Mouse (Mus musculus) forebrain, embryonic 12.5 days (tissue): ENCODE measurements at regions not wholly inside any gene's neighbourhood (a gene's known extent, or its start where the extent isn't known, plus 50 kb on each side); places are given as distances from the start of the nearest gene placed in this dataset.
A peak's percentile ranks its signal among the peaks of the same experiment; 100 is the strongest.

Experiments used
- ATAC-seq: fragments of 200-750 bp; cut with Nextera tagmentation; 2 replicates; pipeline ENCODE4 v1.8.0; 2017; ENCODE audit warnings: moderate TSS enrichment; ENCODE audit not compliant: low FRiP score
- H3K27ac ChIP-seq: fragments of 300-500 bp; sonication (generic); 2 replicates; pipeline ENCODE4 v1.5.1; 2016; ENCODE audit warnings: mild to moderate bottlenecking
- H3K27me3 ChIP-seq: fragments of 300-500 bp; sonication (generic); 2 replicates; pipeline ENCODE4 v1.6.1; 2016; ENCODE audit warnings: mild to moderate bottlenecking
- H3K36me3 ChIP-seq: fragments of 300-500 bp; sonication (generic); replicated peaks from 2 replicates; pipeline ENCODE4 v1.6.1; 2016; ENCODE audit warnings: mild to moderate bottlenecking
- H3K4me1 ChIP-seq: fragments of 300-500 bp; sonication (generic); 2 replicates; pipeline ENCODE4 v1.6.1; 2016
- H3K4me2 ChIP-seq: fragments of 300-500 bp; sonication (generic); 2 replicates; pipeline ENCODE4 v1.6.1; 2016; ENCODE audit warnings: mild to moderate bottlenecking, moderate library complexity
- H3K4me3 ChIP-seq: fragments of 300-500 bp; sonication (generic); replicated peaks from 2 replicates; pipeline ENCODE4 v1.5.1; 2016; ENCODE audit warnings: mild to moderate bottlenecking
- H3K9ac ChIP-seq: fragments of 300-500 bp; sonication (generic); 2 replicates; pipeline ENCODE4 v1.6.1; 2016; ENCODE audit warnings: mild to moderate bottlenecking
- H3K9me3 ChIP-seq: fragments of 300-500 bp; sonication (generic); 2 replicates; pipeline ENCODE4 v1.6.1; 2016
- WGBS: fragments of 180-500 bp; shearing (Covaris S2); methylation state at CpG from one replicate; pipeline ENCODE4 v1.1.7; 2016; 5-methylcytosine and 5-hydroxymethylcytosine counted together

DNA sequence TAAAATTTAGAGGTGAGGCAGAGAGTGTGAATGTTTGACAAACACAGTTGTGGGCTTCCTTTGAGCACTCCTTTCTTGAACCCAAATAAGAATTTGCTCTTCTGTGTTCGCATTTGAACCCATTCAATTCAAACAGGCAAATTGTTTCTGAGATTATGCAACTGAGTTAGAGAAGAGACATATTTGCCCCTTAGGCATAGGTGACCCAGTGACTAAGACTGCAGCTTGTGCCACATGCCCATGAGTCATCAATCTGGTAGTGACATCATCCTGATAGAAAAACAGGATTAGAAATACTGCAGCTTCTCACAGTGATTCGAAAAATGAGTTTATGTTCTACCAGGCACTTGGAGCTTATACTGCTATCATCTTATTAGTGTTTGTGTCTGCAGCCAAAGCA, 67.2 kb downstream of the Zfp622 start:
- H3K9me3 ChIP-seq, result no peaks in the 10 kb centered on the region
- ATAC-seq, result no peak

DNA sequence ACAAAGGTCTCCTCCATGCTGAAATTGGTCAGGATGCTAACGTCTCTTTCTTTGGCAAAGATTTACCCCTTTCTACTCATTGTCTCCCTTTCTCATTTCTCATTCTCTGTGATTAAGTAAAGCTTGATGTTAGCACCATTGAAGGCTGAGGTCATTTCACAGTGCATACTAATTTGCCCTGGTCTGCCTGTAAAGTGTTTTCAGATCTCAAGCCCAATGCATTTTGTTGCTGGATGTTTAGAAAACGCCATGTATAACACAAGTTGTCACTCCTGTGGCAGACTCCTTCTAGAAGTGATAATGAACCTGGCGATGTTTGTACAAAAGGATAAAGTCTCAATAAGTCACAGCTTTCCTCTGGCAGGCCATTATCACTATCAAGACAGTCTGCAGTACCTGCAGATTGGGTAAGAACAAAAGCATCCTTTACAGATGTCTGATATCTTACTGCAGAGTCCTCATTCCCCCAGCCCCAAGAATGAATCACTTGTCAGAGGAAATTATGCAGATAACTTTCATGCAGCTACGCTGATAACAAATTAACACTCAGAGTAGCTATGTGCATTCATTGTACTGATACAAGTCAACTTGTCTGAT, 68.7 kb downstream of the Zfp622 start:
- no peak overlapping the region for H3K4me3 ChIP-seq
- WGBS, result 59% methylated on average over 4 of the region's 4 CpGs
- no peaks in the 10 kb centered on the region for H3K9me3 ChIP-seq
- no peak overlapping the region for H3K9ac ChIP-seq
- no peaks in the 10 kb centered on the region for H3K36me3 ChIP-seq
- H3K27ac ChIP-seq, result peak overlapping the region; percentile 3; the same call in 1 of the 2 replicates
- no peak overlapping the region for H3K4me2 ChIP-seq
- H3K27me3 ChIP-seq, result no peaks in the 10 kb centered on the region
- ATAC-seq, result peak; percentile 53; the same call in 1 of the 2 replicates
- H3K4me1 ChIP-seq, result 0 out of 2 replicates have a peak, but pooled peaks cover 5% of the 10 kb centered on the region

More for the DNA sequence above, 67.2 kb downstream of the Zfp622 start:
- H3K27ac ChIP-seq, result no peak overlapping the region
- no peak overlapping the region for H3K4me3 ChIP-seq
- H3K36me3 ChIP-seq, result no peaks in the 10 kb centered on the region
- no peak overlapping the region for H3K9ac ChIP-seq
- H3K27me3 ChIP-seq, result no peaks in the 10 kb centered on the region
- H3K4me1 ChIP-seq, result 0 out of 2 replicates have a peak, but pooled peaks cover 5% of the 10 kb centered on the region
- H3K4me2 ChIP-seq, result no peak overlapping the region
- 88% methylated on average over 2 of the region's 2 CpGs for WGBS

DNA sequence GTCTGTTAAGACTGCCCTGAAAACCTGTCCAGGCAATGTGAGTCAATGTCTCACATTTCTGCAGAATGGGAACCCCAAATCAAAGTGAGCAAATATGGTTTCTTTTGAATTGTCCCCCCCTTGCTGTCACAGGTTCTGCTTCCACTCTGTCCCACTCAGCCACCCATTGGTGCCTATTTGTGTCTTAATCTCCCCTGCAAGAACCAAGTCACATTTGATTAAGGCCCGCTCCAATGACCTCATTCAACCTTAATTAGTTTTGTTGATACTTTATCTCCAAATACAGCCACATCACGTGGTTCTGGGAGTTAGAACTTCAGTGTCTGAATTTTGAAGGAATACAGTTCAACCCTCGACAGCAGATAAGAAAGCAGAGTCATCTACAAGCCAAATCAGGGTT, 73.9 kb downstream of the Zfp622 start:
- Histone ChIP-seq H3K27ac (no peak overlapping the region), H3K9me3 (no peaks in the 10 kb centered on the region), H3K9ac (no peak overlapping the region), H3K27me3 (no peaks in the 10 kb centered on the region), H3K4me2 (no peak overlapping the region), H3K4me3 (no peak overlapping the region), H3K36me3 (no peaks in the 10 kb centered on the region), H3K4me1 (0 out of 2 replicates have a peak, but pooled peaks cover under 1% of the 10 kb centered on the region)
- ATAC-seq, result no peak
- WGBS, result 32% methylated on average over 3 of the region's 3 CpGs

DNA sequence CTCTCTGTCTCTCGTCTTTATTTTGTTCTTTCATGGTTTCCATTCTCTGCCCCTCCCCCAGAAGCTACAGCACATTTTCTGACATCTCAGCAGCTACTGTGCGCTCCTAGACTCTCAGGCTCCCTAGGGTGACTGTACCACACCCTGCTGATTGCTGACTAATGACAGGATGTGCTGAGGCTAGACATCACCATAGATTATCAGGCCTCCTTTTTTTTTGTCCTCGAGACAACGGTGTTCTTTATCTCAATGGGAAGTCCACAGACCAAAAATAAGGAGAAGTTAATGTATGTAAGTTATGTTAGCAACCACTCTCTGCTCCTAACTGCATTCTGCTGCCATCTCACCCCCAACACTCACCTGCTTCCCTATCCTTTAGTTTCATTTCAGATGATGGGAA, 116.0 kb downstream of the Zfp622 start:
- Histone ChIP-seq H3K9me3 (no peaks in the 10 kb centered on the region), H3K4me3 (no peak overlapping the region), H3K4me2 (no peak overlapping the region), H3K9ac (no peak overlapping the region), H3K4me1 (no peaks in the 10 kb centered on the region), H3K27me3 (no peaks in the 10 kb centered on the region), H3K36me3 (no peaks in the 10 kb centered on the region), H3K27ac (no peak overlapping the region)
- WGBS, result 74% methylated on average over 4 of the region's 4 CpGs
- no peak for ATAC-seq

DNA sequence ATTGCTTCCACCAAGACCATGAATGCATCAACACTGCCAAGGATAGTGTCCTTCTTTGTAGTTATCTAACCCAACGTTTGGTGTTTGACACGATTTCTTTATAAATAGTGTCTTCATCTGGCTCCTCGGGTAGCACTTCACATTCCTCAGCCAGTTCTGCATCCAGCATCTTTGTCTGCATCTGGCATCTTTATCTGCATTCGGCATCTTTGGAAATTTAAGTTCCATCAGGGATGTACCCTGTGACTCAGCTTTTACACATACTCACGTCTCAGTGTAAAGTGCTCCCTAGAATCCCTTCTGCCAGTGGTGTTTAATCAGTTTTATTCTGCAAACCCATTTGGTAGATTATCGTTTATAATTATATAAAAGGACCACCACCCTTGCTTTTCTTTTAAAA, 123.8 kb downstream of the Zfp622 start:
- no peaks in the 10 kb centered on the region for H3K4me1 ChIP-seq
- no peak for ATAC-seq
- H3K36me3 ChIP-seq, result no peaks in the 10 kb centered on the region
- no peaks in the 10 kb centered on the region for H3K27me3 ChIP-seq
- H3K4me2 ChIP-seq, result no peak overlapping the region
- H3K9ac ChIP-seq, result no peak overlapping the region
- H3K4me3 ChIP-seq, result no peak overlapping the region
- no peaks in the 10 kb centered on the region for H3K9me3 ChIP-seq
- no peak overlapping the region for H3K27ac ChIP-seq
- 92% methylated on average over 6 of the region's 6 CpGs for WGBS

DNA sequence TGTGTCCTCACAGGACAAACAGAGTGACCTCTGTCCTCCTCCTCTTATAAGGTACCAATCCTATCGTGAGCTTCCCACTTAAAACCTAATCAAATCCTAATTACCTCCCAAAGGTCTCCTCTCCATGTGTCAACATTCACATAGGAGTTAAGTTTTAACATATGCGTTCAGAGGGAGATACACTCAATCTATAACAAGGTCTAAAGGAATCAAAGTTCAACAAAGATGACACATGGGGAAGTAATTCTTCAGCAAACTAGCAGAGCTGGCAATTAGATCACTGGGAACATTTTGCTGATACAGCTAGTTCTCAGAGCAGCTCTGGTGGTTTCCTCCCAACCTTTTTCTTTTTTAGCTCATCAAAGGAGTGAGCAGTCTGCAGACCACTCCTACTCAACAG, 160.0 kb downstream of the Zfp622 start:
- Histone ChIP-seq H3K4me1 (no peaks in the 10 kb centered on the region), H3K9ac (no peak overlapping the region), H3K9me3 (no peaks in the 10 kb centered on the region), H3K36me3 (no peaks in the 10 kb centered on the region), H3K4me2 (no peak overlapping the region), H3K4me3 (no peak overlapping the region), H3K27me3 (no peaks in the 10 kb centered on the region), H3K27ac (no peak overlapping the region)
- 78% methylated on average over 2 of the region's 2 CpGs for WGBS
- ATAC-seq, result no peak

DNA sequence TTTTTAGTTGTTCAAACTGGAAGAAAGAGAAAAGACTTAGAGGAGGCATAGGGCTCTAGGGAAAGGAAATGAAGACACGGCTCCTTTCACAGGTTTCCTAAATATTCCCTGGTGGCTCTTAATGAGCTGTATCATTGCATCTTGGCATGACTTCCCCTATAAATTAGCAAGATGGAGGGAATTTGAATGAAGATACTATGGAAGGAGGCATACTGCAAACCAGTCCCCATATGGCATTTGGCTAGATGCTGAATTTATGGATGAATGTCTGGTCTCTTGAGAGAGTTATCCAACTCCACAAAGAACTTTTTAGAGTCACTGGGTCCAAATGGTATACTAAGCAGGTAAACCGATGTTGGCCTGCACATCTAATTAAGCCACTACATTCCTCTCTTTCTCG, 150.3 kb upstream of the March11 start:
- Histone ChIP-seq H3K9me3 (no peaks in the 10 kb centered on the region), H3K9ac (no peak overlapping the region), H3K36me3 (no peaks in the 10 kb centered on the region), H3K4me1 (no peaks in the 10 kb centered on the region), H3K4me2 (no peak overlapping the region), H3K4me3 (no peak overlapping the region), H3K27me3 (no peaks in the 10 kb centered on the region), H3K27ac (no peak overlapping the region)
- ATAC-seq, result no peak
- 66% methylated on average over 3 of the region's 3 CpGs for WGBS

DNA sequence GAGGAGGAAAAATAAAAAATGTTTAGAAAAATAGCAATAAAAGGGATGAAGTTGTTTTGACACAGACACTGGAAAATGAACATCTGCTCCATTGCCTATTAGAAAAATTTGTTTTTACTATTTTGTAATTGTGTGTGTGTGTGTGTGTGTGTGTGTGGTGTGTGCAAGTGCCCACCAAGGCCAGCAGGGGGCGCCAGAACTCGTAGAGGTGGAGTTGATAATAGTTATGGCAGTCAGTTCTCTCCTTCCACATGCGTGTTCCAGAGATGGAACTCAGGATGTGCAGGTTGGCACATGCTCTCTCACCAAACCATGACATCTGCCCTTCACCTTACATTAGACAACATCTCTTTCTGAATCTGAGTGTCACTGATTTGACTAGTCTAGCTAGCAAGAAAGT, 123.9 kb upstream of the March11 start:
- 43% methylated on average over 3 of the region's 3 CpGs for WGBS
- no peak for ATAC-seq
- Histone ChIP-seq H3K27ac (no peak overlapping the region), H3K4me1 (no peaks in the 10 kb centered on the region), H3K4me2 (no peak overlapping the region), H3K9me3 (no peaks in the 10 kb centered on the region), H3K9ac (no peak overlapping the region), H3K27me3 (no peaks in the 10 kb centered on the region), H3K4me3 (no peak overlapping the region), H3K36me3 (no peaks in the 10 kb centered on the region)

DNA sequence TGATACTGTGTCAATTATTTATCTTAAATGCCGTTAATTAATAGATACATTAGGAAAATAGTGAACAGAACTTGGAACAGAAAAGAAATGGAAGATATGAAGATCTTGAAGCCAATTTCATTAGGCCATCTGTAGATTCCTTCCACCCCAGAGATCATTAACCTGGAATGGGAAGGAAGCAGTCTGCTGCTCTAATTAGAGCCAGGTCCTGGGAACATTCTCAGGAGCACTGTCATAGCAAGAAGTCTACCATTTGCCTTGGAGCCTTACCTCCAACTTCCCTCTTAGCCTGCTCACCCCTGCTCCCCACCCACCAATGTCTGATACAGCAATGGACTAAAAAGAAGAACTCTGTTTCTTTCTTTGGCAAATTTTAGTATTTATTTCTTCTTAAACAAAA, 113.3 kb upstream of the March11 start:
- no peak overlapping the region for H3K27ac ChIP-seq
- 41% methylated on average over 1 of the region's 1 CpGs for WGBS
- H3K27me3 ChIP-seq, result no peaks in the 10 kb centered on the region
- ATAC-seq, result peak; percentile 20; the same call in 1 of the 2 replicates
- no peak overlapping the region for H3K9ac ChIP-seq
- H3K4me1 ChIP-seq, result peaks cover 3% of the 10 kb centered on the region; the same call in 1 of the 2 replicates
- no peak overlapping the region for H3K4me2 ChIP-seq
- no peaks in the 10 kb centered on the region for H3K36me3 ChIP-seq
- H3K9me3 ChIP-seq, result no peaks in the 10 kb centered on the region
- H3K4me3 ChIP-seq, result no peak overlapping the region

DNA sequence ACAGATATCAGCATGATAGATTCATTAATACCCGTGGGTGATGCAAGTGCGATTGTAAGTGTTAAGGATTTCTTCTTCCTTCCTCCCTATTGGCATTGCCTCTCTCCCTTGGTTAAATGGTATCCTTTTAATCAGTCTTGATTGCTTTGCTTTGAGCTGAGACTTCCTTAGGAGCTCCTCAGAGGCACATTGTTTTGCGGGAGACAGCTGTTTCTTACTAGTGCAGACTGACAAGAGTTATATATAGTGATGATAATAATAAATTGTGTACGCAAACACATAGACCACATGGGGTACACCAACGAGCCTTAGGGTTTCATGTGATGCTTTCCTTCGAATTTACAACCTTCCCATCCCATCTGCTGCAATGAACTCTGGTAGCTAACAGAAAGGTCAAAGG, 102.0 kb upstream of the March11 start:
- Histone ChIP-seq H3K9me3 (no peaks in the 10 kb centered on the region), H3K36me3 (no peaks in the 10 kb centered on the region), H3K4me2 (no peak overlapping the region), H3K27me3 (no peaks in the 10 kb centered on the region), H3K9ac (no peak overlapping the region), H3K4me3 (no peak overlapping the region), H3K4me1 (no peaks in the 10 kb centered on the region), H3K27ac (no peak overlapping the region)
- WGBS, result 81% methylated on average over 6 of the region's 6 CpGs
- no peak for ATAC-seq

DNA sequence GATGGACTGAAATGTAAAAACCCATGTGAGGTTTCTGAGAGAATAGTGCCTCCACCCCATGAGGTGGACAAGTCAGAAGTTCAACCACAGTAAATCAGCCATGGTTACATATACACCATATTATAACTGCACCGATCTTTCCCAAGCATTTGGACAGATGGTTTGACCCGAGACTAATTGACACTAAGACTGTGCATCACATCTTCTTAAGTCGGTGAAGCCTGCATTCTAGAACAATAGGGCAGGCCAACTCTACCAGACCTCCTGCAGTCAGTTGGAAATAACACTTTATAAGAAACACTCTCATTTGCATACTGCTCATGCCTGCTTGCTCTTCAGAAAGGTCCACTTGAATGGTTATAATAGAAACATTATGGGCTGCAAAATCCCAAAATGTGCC, 88.0 kb upstream of the March11 start:
- H3K36me3 ChIP-seq, result no peaks in the 10 kb centered on the region
- 27% methylated on average over 3 of the region's 3 CpGs for WGBS
- peak; percentile 30; the same call in 1 of the 2 replicates for ATAC-seq
- no peak overlapping the region for H3K4me2 ChIP-seq
- H3K27me3 ChIP-seq, result no peaks in the 10 kb centered on the region
- peaks cover 6% of the 10 kb centered on the region for H3K4me1 ChIP-seq
- no peak overlapping the region for H3K9ac ChIP-seq
- no peak overlapping the region for H3K27ac ChIP-seq
- H3K9me3 ChIP-seq, result no peaks in the 10 kb centered on the region
- no peak overlapping the region for H3K4me3 ChIP-seq

DNA sequence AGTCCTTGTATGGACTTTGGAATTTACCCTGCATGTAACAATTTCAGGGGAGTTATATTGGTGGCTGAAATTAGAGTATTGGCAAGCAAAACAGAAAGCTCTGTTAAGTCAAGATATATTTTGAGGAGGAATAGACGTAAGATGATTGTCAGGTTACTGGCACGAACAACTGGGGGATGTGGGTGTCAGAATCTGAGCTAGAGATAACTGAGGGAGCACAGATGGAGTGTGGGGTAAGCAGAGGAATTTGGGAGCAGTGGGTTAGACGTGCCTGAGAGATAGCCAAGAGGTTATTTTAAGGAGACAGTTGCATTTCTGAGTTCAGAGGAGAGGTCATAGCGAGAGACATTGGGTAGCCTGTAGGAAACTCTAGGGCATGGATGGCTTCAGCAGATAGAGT, 80.2 kb upstream of the March11 start:
- Histone ChIP-seq H3K27me3 (no peaks in the 10 kb centered on the region), H3K4me2 (no peak overlapping the region), H3K9ac (no peak overlapping the region), H3K4me3 (no peak overlapping the region), H3K9me3 (no peaks in the 10 kb centered on the region), H3K4me1 (no peaks in the 10 kb centered on the region), H3K27ac (no peak overlapping the region), H3K36me3 (no peaks in the 10 kb centered on the region)
- 85% methylated on average over 4 of the region's 4 CpGs for WGBS
- ATAC-seq, result no peak
